23 mouse cellular contexts compared by ENCODE assay signal in the genomic region with DNA sequence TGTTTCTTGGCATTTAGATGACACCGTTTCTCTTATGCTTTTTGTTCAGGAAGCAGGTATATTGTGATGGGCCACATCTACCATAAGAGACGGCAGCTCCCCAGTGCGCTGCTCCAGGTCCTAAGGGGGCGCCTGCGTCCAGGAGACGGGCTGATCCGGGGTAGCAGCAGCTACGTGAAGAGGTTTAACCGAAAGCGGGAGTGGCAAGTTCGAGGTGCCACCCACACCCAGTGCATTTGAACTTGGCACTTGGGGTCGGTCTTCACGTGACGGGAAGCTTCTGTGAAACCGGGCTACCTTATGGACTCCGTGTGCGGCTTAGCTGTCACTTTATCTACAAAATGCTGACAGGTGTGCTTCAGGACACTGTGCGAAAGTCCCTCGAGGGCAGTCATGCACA. TPM values are rescaled to one million over a fixed set of nuclear protein-coding genes. Genes with fewer than 3 reads are reported as not detected.
DNase-seq lines count a peak whose midpoint lies in the region; ATAC-seq and TF ChIP-seq lines count a peak whose summit lies in the region.
"Had no signal": no experiment of that assay in that cellular context is flagged by ENCODE, and none has a peak within 500 bp of the region (broad histone marks: within the 10 kb centered on the region; RNA-seq: fewer than 3 reads in every experiment).

No protein-coding gene starts in this region.

- no peak for ATAC-seq in heart, embryonic 12.5 days (ENCODE audit: insufficient number of reproducible peaks, low FRiP score)
- no peak for ATAC-seq in lung, postnatal 0 days
- ATAC-seq in megakaryocyte, adult 5-6 weeks (ENCODE audit: poor library complexity, severe bottlenecking): no peak
- ATAC-seq: forebrain, embryonic 15.5 days; midbrain, embryonic 16.5 days had no signal

- H3K27me3 ChIP-seq in heart, embryonic 12.5 days (replicated peaks): 0 out of 2 replicates have a peak, but pooled peaks cover under 1% of the 10 kb centered on the region
- H3K27me3 ChIP-seq in lung, postnatal 0 days (replicated peaks; ENCODE audit: insufficient read depth, low read length): no peaks in the 10 kb centered on the region
- H3K27me3 ChIP-seq: forebrain, embryonic 15.5 days had no signal

- TF ChIP-seq EP300 in lung, postnatal 0 days (IDR thresholded peaks at IDR 0.05): no peak

- H3K4me2 ChIP-seq in heart, embryonic 12.5 days: no peak overlapping the region
- H3K4me2 ChIP-seq in lung, postnatal 0 days (replicated peaks; ENCODE audit: low read depth, low read length): no peak overlapping the region
- H3K4me2 ChIP-seq: embryonic facial prominence, embryonic 15.5 days; forebrain, embryonic 15.5 days had no signal

- peaks cover 5% of the 10 kb centered on the region; the same call in 1 of the 2 replicates for H3K36me3 ChIP-seq in heart, embryonic 12.5 days
- no peaks in the 10 kb centered on the region for H3K36me3 ChIP-seq in lung, postnatal 0 days (ENCODE audit: insufficient read depth, low read length)
- H3K36me3 ChIP-seq: embryonic facial prominence, embryonic 15.5 days; forebrain, embryonic 15.5 days; liver, embryonic 13.5 days had no signal

- peaks cover 20% of the 10 kb centered on the region for H3K4me1 ChIP-seq in heart, embryonic 12.5 days (replicated peaks)
- H3K4me1 ChIP-seq in lung, postnatal 0 days (ENCODE audit: insufficient read depth, low read depth, low read length): peaks cover 12% of the 10 kb centered on the region

- H3K9ac ChIP-seq in heart, embryonic 12.5 days: no peak overlapping the region
- H3K9ac ChIP-seq in lung, postnatal 0 days (replicated peaks; ENCODE audit: low read depth): no peak overlapping the region
- H3K9ac ChIP-seq: embryonic facial prominence, embryonic 15.5 days; forebrain, embryonic 15.5 days; limb, embryonic 13.5 days; liver, embryonic 13.5 days; lung, embryonic 14.5 days had no signal

- DNase-seq in heart, adult 11 months: peak; percentile 92
- DNase-seq in A20 (ENCODE audit: low read depth, low spot score): peak; percentile 80
- peak; percentile 58 for DNase-seq in induced T-regulatory cell, adult 2 months (ENCODE audit: low read depth)
- DNase-seq in thymus, postnatal 10 days (ENCODE audit: low spot score in 2 of 2): peak; percentile 33 to 40
- DNase-seq in lung, postnatal 0 days (ENCODE audit: low spot score): no peak
- no peak for DNase-seq in adrenal gland, adult (ENCODE audit: inconsistent age in 2 of 2, low spot score in 1 of 2)
- DNase-seq: adrenal gland, postnatal 36 days; cerebellum, adult 9-11 months; heart, postnatal 14 days; kidney, adult 8-10 months; layer of hippocampus, adult 9-11 months; liver, embryonic 13.5 days; lung, embryonic 14.5 days; lung, postnatal 36 days; right cerebral cortex, adult 18-20 months had no signal

- no peak overlapping the region for H3K4me3 ChIP-seq in heart, embryonic 12.5 days
- H3K4me3 ChIP-seq in lung, postnatal 0 days (ENCODE audit: low read depth, low read length): no peak overlapping the region
- H3K4me3 ChIP-seq: embryonic facial prominence, embryonic 15.5 days; heart, embryonic 10.5 days; midbrain, embryonic 10.5 days had no signal

- H3K27ac ChIP-seq in heart, embryonic 12.5 days (ENCODE audit: poor library complexity, severe bottlenecking): no peak overlapping the region
- H3K27ac ChIP-seq in lung, postnatal 0 days (ENCODE audit: low read length): no peak overlapping the region
- H3K27ac ChIP-seq: embryonic facial prominence, embryonic 15.5 days; forebrain, embryonic 15.5 days; heart, embryonic 10.5 days; limb, embryonic 13.5 days; liver, embryonic 13.5 days; midbrain, embryonic 10.5 days had no signal

- no peaks in the 10 kb centered on the region for H3K9me3 ChIP-seq in heart, embryonic 12.5 days (replicated peaks)
- H3K9me3 ChIP-seq in lung, postnatal 0 days (ENCODE audit: low read length): no peaks in the 10 kb centered on the region
- H3K9me3 ChIP-seq: embryonic facial prominence, embryonic 15.5 days; forebrain, embryonic 15.5 days; heart, embryonic 10.5 days; limb, embryonic 13.5 days; liver, embryonic 13.5 days; midbrain, embryonic 10.5 days had no signal

- WGBS in heart, embryonic 12.5 days: 51% methylated on average over 19 of the region's 19 CpGs
- WGBS in lung, postnatal 0 days: 43% methylated on average over 19 of the region's 19 CpGs

- TF ChIP-seq CTCF in lung, postnatal 0 days (IDR thresholded peaks at IDR 0.05): no peak

RNA-seq across cellular contexts. Expression of a gene that starts 4.1 kb away (rescaled TPM):
- 1.1 and 2.2 TPM in 2 replicates for polyA plus RNA-seq in heart, embryonic 12.5 days (2016; fragmentation: Nextera tagmentation; extraction: Ambion mirVana)
- polyA plus RNA-seq in lung, postnatal 0 days (2015; fragmentation: Nextera tagmentation; extraction: Ambion mirVana): 51.8 and 56.2 TPM in 2 replicates
- 0.87 and 0.93 TPM in 2 replicates for total RNA-seq in megakaryocyte, adult 5-6 weeks (2015)
- total RNA-seq in megakaryocyte, adult 5-6 weeks (2017): 0.15 and 0.41 TPM in 2 replicates

RNA-seq across cellular contexts. Expression of a gene that starts 30.2 kb away (rescaled TPM):
- polyA plus RNA-seq in heart, embryonic 12.5 days (2016; fragmentation: Nextera tagmentation; extraction: Ambion mirVana): 301 and 321 TPM in 2 replicates
- polyA plus RNA-seq in lung, postnatal 0 days (2015; fragmentation: Nextera tagmentation; extraction: Ambion mirVana): 83.6 and 97.1 TPM in 2 replicates
- 355 and 377 TPM in 2 replicates for total RNA-seq in megakaryocyte, adult 5-6 weeks (2015)
- 262 and 286 TPM in 2 replicates for total RNA-seq in megakaryocyte, adult 5-6 weeks (2017)

Comparison
In these comparisons a context has a peak if more than half of its experiments do, and no peak if none do; other contexts are left out.
1. DNase-seq: peak in heart, adult 11 months (single experiment), A20 (single experiment), induced T-regulatory cell, adult 2 months (single experiment) and thymus, postnatal 10 days (2 of 2); none in lung, postnatal 0 days (single experiment) and adrenal gland, adult (0 of 2).
2. RNA of a gene that starts 4.1 kb away (polyA plus RNA-seq): 51.8 to 56.2 TPM in lung, postnatal 0 days; 1.1 to 2.2 TPM in heart, embryonic 12.5 days; every median in the first group is over 10 times any median in the second.